Mouse (Mus musculus) neural tube, embryonic 14.5 days (tissue): ENCODE data around the gene Grm8. TPM values are rescaled to one million over a fixed set of nuclear protein-coding genes. Genes with fewer than 3 reads are reported as not detected.
A peak's percentile ranks its signal among the peaks of the same experiment; 100 is the strongest.

ENCODE experiments used
- ATAC-seq: fragments of 200-750 bp; cut with Nextera tagmentation; 2 replicates; pipeline ENCODE4 v1.8.0; 2017; ENCODE audit warnings: low read depth, mild to moderate bottlenecking, moderate TSS enrichment, moderate library complexity
- H3K27ac ChIP-seq: fragments of 300-500 bp; sonication (generic); 2 replicates; pipeline ENCODE4 v1.5.1; 2014; ENCODE audit warnings: low read depth, mild to moderate bottlenecking, control low read depth, low read length, moderate library complexity, mixed read lengths
- H3K27me3 ChIP-seq: fragments of 300-500 bp; sonication (generic); 2 replicates; pipeline ENCODE4 v1.6.1; 2014; ENCODE audit warnings: low read length; ENCODE audit not compliant: control insufficient read depth, insufficient read depth
- H3K36me3 ChIP-seq: fragments of 300-500 bp; sonication (generic); 2 replicates; pipeline ENCODE4 v1.6.1; 2014; ENCODE audit warnings: low read length, mixed read lengths; ENCODE audit not compliant: control insufficient read depth, insufficient read depth
- H3K4me1 ChIP-seq: fragments of 300-500 bp; sonication (generic); 2 replicates; pipeline ENCODE4 v1.6.1; 2014; ENCODE audit warnings: low read length; ENCODE audit not compliant: control insufficient read depth, insufficient read depth
- H3K4me2 ChIP-seq: fragments of 300-500 bp; sonication (generic); 2 replicates; pipeline ENCODE4 v1.6.1; 2014; ENCODE audit warnings: mild to moderate bottlenecking, low read depth, low read length, control low read depth
- H3K4me3 ChIP-seq: fragments of 300-500 bp; sonication (generic); 2 replicates; pipeline ENCODE4 v1.5.1; 2014; ENCODE audit warnings: low read depth, low read length, control low read depth, mixed read lengths
- H3K9ac ChIP-seq: fragments of 300-500 bp; sonication (generic); replicated peaks from 2 replicates; pipeline ENCODE4 v1.6.1; 2014; ENCODE audit warnings: low read depth, mild to moderate bottlenecking, control low read depth, low read length, mixed read lengths
- H3K9me3 ChIP-seq: fragments of 300-500 bp; sonication (generic); 2 replicates; pipeline ENCODE4 v1.6.1; 2016; ENCODE audit warnings: low read length; ENCODE audit not compliant: control insufficient read depth
- WGBS: fragments of 180-500 bp; shearing (Covaris S2); extraction: QIAGEN DNeasy Blood & Tissue Kit; methylation state at CpG from one replicate; pipeline ENCODE4 v1.1.7; 2014; 5-methylcytosine and 5-hydroxymethylcytosine counted together
- polyA plus RNA-seq: library from polyadenylated mRNA; unstranded; fragments of >200 nt; fragmentation: Nextera tagmentation; extraction: Ambion mirVana; gene quantifications from 2 replicates; pipeline ENCODE4 v1.2.1, GENCODE M21; 2014

Grm8 gene
- polyA plus RNA-seq, 1 experiment from 2014 or later = 18.1 TPM

DNA sequence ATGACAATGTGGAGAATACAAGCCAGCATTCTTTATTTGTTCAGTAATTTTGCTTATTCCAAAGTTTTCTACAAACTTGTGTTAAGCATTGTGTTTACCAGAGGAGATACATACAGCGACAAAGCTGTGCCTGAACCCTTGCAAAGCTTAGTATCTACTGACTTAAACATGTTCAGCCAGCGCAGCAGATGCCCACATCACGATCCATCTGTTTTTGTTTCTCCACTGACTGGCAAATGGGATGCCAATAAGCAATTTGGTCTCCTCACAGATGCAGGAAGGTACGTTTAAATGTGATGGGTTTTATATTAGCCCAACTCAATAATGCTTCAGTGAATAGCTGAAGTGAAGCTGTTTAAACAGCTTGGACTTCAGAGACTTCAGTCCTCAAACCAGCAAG, 794.8 kb downstream of the Grm8 start:
- Histone ChIP-seq H3K27me3 (no peaks in the 10 kb centered on the region), H3K27ac (no peak overlapping the region), H3K9ac (no peak overlapping the region), H3K9me3 (no peaks in the 10 kb centered on the region), H3K36me3 (no peaks in the 10 kb centered on the region), H3K4me3 (no peak overlapping the region), H3K4me2 (no peak overlapping the region), H3K4me1 (no peaks in the 10 kb centered on the region)
- no peak for ATAC-seq
- 76% methylated on average over 4 of the region's 4 CpGs for WGBS

DNA sequence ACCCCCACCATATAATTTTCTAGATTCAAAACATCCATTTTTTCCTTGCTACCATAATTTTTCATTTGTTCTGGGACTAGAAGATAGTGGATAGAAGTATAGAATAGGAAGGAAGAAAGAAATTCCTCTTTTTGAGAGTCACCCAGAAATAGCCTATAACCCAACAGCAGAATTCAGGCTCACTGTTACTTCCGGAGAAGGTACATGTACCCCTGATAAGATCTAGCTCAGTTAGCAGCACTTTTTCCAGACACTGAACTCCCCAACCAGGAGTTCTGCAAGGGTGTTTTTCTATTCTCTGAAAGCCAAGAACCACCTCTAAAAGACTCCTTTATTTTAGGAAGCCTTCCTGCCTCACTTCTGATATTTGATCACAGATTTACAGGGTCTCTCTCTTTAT, 816.4 kb downstream of the Grm8 start:
- ATAC-seq = no peak
- Histone ChIP-seq H3K9ac (no peak overlapping the region), H3K4me3 (no peak overlapping the region), H3K27me3 (no peaks in the 10 kb centered on the region), H3K36me3 (no peaks in the 10 kb centered on the region), H3K4me2 (no peak overlapping the region), H3K4me1 (no peaks in the 10 kb centered on the region), H3K27ac (no peak overlapping the region), H3K9me3 (no peaks in the 10 kb centered on the region)
- WGBS = 94% methylated on average over 1 of the region's 1 CpGs

DNA sequence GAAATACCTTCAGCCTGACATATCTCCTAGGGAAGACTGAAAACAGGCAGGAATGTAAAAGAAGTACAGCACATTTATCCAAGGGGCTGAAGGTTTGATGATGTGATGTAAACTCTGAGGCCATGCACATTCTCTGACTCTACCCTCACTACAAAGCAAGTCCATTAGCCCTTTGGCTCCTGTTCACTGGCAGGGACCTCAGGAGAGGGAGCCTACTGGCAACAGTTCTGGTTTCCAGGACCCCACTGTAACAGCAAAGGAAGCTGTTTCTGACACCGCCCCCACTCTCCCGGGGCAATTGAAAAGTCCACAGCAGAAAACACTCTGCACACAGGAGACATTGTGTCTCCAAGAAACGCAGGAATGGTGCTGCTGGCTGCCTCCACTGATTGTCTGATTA, 817.6 kb downstream of the Grm8 start:
- ATAC-seq = peak; percentile 92
- no peaks in the 10 kb centered on the region for H3K9me3 ChIP-seq
- H3K27me3 ChIP-seq = no peaks in the 10 kb centered on the region
- H3K4me2 ChIP-seq = no peak overlapping the region
- WGBS = 55% methylated on average over 3 of the region's 3 CpGs
- no peak overlapping the region for H3K9ac ChIP-seq
- no peak overlapping the region for H3K27ac ChIP-seq
- no peak overlapping the region for H3K4me3 ChIP-seq
- no peaks in the 10 kb centered on the region for H3K36me3 ChIP-seq
- H3K4me1 ChIP-seq = no peaks in the 10 kb centered on the region

DNA sequence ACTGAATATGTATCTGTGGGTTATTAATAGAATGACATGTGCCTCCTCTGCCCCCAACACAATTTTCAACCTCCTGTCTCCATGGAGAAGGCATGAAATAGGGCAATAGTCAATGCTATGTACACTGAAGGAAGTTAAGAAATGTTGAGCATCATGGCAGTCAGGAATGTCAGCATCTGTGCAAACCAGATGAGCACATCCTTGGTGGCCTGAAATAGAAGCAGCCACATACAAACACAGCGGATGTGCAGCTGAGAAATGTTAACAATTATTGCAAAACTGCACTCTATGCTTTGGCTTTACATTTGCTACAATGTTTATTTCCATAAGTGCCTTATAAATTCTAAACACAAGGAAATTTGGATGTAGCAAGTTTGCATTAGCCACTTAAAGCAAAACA, 819.0 kb downstream of the Grm8 start:
- H3K4me3 ChIP-seq = no peak overlapping the region
- H3K4me1 ChIP-seq = no peaks in the 10 kb centered on the region
- no peaks in the 10 kb centered on the region for H3K27me3 ChIP-seq
- no peak overlapping the region for H3K27ac ChIP-seq
- H3K4me2 ChIP-seq = no peak overlapping the region
- no peak overlapping the region for H3K9ac ChIP-seq
- ATAC-seq = no peak
- H3K36me3 ChIP-seq = no peaks in the 10 kb centered on the region
- 92% methylated on average over 1 of the region's 1 CpGs for WGBS
- H3K9me3 ChIP-seq = no peaks in the 10 kb centered on the region

DNA sequence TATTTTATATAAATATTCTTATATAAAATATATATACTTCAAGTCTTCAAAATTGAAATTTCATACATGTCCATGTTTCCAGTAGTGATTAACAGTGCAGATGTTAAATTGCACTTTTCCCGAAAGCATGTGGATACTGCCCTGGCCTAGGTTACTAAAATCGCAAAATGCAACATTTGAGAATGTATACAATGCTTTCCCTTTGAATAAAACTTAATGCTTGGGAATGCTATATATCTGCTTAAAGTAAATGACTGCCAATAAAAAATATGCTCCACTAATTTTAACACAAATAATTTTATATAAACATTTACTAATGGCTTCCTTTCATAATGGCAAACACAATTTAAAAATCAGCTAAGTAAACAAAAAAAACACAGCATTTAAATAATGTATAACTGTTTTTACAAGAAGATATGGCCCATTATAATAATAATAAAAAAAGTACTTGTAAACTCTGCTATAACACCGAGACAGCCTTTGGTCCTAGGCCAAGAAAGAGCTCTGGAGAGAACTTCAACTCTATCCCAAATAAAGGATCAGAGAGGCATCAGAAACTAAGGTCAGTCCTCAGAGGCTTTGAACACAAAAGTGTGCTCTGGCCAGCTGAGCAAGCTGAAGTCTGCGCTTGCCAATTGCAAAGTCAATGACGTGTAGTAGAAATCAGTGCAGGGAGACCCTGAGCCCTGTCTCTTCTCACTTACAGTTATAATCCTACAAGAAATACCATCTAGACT, 820.5 kb downstream of the Grm8 start:
- WGBS = 89% methylated on average over 5 of the region's 5 CpGs
- Histone ChIP-seq H3K4me1 (no peaks in the 10 kb centered on the region), H3K27ac (no peak overlapping the region), H3K4me3 (no peak overlapping the region), H3K27me3 (no peaks in the 10 kb centered on the region), H3K4me2 (no peak overlapping the region), H3K9ac (no peak overlapping the region), H3K36me3 (no peaks in the 10 kb centered on the region), H3K9me3 (no peaks in the 10 kb centered on the region)
- no peak for ATAC-seq

DNA sequence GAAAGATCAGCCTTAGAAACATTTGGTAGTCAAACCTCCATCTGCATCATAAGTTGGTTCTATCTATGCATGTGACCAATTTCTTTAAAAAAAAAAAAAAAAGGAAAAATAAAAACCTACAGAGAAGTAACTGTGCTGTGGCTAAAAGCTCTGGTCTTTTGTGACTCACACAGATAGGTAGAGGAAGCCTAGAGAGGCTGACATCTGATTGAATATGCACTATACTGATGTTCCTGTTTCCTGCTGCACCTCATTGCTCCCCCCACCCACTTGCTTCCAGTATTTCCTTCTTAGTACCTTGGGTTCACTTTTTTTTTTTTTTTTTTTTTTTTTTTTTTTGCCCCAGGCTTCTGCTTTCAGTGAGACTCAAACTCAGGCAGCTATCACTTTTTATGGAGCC, 824.6 kb downstream of the Grm8 start:
- Histone ChIP-seq H3K27ac (no peak overlapping the region), H3K4me2 (no peak overlapping the region), H3K9me3 (no peaks in the 10 kb centered on the region), H3K9ac (no peak overlapping the region), H3K27me3 (no peaks in the 10 kb centered on the region), H3K4me3 (no peak overlapping the region), H3K4me1 (no peaks in the 10 kb centered on the region), H3K36me3 (no peaks in the 10 kb centered on the region)
- no peak for ATAC-seq

DNA sequence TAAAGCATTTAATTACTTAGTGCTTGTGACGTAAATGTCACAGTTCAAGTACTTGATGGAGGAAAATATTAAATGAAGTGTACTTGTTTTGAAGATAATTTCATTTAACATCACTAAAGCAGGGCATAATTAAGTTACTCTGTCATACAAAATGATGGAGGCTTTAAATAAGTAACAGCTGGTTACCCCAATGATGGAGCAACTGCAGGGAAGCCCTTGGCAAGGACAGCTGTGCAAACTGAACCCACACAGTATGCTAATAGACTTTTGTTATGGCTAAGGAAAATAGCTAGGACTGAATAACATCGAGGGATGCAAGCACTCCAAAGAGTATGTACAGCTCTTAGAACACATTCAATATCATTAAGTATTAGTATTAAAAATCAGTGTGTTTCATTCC, 829.6 kb downstream of the Grm8 start:
- Histone ChIP-seq H3K36me3 (no peaks in the 10 kb centered on the region), H3K4me1 (no peaks in the 10 kb centered on the region), H3K4me3 (no peak overlapping the region), H3K9me3 (no peaks in the 10 kb centered on the region), H3K27me3 (no peaks in the 10 kb centered on the region), H3K9ac (no peak overlapping the region), H3K27ac (no peak overlapping the region), H3K4me2 (no peak overlapping the region)
- ATAC-seq = no peak
- WGBS = 47% methylated on average over 2 of the region's 2 CpGs

DNA sequence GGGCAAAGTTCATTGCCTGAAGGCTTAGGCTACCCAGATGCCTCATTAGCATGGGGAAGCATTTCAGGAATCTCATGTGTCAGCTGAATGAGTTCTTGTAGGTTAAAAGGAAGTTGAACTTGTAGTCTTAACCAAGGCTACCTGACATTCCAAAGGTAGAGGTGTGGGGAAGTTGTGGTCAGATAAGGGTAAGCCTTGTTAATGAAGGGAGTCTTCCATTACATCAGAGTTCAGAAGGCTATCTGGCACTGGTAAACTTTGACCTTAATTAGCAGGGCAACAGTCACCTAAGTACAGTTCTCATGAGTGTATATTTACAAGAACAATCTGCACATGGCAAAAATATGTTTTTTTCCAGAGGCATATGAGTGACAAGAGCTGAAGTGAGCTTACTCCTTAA, 870.0 kb downstream of the Grm8 start:
- Histone ChIP-seq H3K4me3 (no peak overlapping the region), H3K4me1 (no peaks in the 10 kb centered on the region)
- ATAC-seq = no peak

DNA sequence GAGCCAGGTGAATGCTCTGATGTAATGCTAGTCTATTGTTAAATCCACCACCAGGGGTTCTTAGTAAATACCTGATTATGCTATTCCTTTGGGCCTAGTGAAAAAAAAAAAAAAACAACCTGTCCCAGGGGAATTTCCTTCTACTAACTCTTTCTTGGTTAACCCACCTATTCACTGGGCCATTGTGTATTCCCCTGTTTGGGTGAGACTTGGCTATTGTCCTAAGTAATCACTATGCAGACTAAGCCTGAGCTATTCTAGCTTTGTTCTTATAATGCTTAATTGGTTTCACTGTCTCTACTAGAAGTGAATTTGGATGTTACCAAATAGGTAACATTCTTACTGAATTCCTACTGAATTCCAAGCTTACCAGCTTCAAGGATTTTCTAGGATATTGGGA, 872.4 kb downstream of the Grm8 start:
- no peaks in the 10 kb centered on the region for H3K36me3 ChIP-seq
- H3K27ac ChIP-seq = no peak overlapping the region
- H3K9me3 ChIP-seq = no peaks in the 10 kb centered on the region
- no peaks in the 10 kb centered on the region for H3K4me1 ChIP-seq
- no peak overlapping the region for H3K4me3 ChIP-seq
- H3K9ac ChIP-seq = no peak overlapping the region
- no peak for ATAC-seq
- no peak overlapping the region for H3K4me2 ChIP-seq
- no peaks in the 10 kb centered on the region for H3K27me3 ChIP-seq

More for the DNA sequence above, 870.0 kb downstream of the Grm8 start:
- Histone ChIP-seq H3K9ac (no peak overlapping the region), H3K4me2 (no peak overlapping the region), H3K36me3 (no peaks in the 10 kb centered on the region), H3K27ac (no peak overlapping the region), H3K27me3 (no peaks in the 10 kb centered on the region), H3K9me3 (no peaks in the 10 kb centered on the region)
